Mouse (Mus musculus) frontal cortex, postnatal 36 days (tissue): ENCODE results near the gene Mapkapk3.

Experiments used
- DNase-seq, 2 experiments: peaks; one replicate each; pipeline ENCODE4 v3.0.0; 2022; ENCODE audit warnings: low spot score in 2 of 2

Gene Mapkapk3

DNA sequence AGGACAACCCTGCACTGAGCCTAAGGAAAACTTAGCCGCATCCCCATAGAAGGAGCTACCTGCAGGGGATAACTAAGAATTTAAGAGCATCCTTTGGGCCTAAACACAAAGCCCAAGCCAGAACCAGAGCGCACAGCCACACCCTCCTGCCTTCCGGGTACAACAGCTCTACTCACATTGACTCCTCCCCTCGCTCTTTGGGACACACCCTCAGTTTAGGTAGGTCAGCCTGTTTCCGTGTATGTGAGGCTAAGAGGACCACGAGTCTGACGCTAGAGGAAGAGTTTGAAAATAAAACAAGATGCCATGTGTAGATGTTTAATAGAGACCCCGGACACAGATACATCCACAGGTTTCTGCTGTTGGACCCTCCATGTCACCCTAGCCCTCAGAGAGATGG lies 966 bp downstream of the Mapkapk3 start:
- DNase-seq = no peak

DNA sequence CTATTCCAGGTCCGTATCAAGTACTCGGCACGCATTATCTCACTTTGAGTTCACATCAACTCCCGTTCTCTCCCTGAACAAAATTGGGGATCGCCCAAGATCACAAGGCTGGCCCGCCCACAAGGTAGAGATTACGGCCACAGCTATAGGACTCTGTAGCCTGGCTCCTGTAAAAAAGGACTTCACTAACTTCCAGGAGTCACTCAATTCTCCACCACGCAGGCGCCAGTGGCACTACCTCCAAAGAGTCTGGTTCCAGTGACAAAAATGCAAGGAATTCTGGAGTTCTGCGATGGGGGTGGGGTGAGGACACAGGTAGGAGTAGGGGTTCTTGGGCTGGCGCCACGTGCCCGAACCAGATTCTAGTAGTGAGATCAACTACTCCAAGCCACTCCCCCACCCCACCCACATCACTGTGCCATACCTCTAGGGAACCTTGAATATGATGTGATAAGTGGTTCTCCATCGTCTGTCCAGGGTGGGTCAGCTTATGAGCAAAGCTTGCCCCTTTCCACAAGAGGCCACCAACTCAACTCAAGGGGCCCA lies 1.5 kb downstream of the Mapkapk3 start:
- no peak for DNase-seq

DNA sequence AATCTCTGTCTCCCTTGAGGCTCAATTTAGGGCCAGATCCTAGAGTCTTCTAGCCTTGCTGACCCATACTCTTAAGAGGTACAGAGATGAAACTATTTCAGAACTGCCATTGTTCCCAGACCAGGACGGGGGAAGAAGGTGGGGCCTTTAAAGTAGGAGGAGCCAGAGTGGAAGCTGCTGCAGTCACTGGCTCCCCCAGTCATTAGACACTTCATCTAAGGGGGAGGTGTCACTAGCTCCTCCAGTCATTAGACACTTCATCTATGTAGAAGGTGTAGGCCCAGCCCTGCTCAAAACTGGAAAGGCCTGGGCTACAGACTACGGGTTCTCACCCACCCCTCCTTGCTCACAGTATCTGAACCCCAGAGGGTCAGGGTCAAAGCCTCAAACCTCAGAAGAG lies 2.4 kb downstream of the Mapkapk3 start:
- DNase-seq = no peak

DNA sequence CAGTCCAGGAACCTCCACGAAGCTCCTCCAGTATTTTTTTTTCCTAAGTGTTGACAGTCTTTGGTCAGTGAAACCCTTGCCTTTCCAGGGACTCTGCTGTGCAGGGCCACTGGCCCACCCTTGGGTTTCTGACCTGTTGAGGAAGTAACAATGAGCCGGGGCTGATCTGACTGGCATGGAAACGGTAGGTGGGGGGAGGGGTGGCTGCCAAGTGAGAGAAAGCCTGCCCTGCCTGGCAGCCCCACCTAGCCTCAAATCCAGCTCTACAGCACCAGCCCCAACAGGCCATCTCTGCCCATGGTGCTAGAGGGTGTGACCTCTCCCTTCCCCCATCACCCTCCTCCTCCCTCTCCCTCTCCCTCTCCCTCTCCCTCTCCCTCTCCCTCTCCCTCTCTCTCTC lies 4.7 kb downstream of the Mapkapk3 start:
- no peak for DNase-seq

DNA sequence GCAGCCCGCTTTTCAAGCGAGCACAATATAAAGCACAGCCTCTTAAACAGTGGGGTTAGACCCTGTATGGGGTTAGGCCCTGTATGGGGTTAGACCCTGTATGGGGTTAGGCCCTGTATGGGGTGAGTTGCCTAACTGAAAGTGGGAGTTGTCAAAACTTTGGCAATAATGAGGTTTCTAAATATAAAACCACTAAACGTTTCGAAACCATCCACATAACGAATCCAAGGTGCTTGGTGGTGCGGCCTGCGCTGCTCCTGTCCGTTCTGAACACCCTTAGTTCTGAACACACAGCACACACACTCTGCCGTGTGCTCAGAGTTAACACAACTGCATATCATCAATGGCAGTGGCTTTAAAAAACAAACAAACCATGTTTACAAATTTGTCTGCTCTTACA lies 6.7 kb downstream of the Mapkapk3 start:
- DNase-seq = no peak

DNA sequence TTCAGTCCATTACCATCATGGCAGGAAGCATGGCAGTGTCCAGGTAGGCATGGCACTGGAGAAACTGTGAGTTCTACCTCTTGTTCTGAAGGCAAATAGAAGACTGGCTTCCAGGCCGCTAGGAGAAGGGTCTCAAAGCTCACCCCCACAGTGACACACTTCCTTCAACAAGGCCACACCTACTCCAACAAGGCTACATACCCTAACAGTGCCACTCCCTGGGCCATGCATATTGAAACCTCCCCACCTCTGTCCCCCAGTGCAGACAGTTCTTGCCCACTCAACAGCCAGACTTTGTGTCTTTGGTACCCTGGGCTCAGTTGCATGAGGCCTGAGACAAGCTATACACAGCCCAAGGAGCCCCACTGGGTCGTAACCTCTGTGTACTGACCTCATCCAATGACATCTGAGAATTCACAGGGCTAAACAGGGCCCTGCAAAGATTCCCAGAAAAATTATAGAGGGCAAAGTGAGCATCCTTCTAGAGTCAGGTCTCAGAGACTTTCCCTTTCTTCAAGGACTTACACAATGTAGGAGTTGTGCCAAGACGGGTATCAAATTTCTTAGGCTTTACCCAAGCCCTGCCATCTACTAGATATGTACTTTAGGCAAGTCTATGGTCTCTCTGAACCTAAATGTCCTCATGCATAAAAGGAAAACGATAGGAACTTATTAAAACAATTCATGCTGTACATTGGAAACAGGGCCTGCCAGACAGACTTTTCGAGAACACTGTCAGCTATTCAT lies 8.3 kb downstream of the Mapkapk3 start:
- DNase-seq = no peak

DNA sequence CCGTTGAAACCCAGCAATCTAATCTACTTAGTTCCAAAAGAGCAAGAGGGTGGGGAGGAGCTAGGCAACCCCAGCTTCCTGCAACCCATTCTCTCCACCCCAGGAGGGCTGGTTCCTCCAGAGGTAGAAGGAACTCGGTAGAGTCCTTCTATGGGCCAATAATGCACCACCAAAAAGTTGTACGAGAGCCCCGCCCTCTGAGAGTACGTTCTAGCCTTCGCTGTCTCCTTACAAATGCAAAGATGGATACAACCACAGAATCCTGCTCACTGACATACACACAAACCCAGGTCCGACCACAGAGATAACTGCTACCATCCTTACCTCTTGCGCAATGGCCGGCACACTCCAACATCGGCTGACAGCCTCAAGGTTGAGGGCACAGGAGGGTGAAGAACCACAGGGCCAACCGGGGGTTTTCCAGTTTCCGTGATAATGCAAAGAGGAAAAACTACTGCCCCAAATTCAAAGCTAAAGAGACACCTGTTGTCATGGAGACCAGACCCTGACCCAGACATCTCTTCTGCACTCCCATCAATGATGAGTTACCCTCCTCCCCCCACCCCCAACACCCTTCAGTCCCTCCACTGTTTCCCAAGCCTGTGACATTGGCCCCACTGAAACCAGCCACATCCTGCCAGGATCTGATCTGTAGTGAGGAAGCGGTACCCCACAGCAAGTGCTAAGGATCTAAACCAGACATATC lies 9.2 kb downstream of the Mapkapk3 start:
- no peak for DNase-seq

DNA sequence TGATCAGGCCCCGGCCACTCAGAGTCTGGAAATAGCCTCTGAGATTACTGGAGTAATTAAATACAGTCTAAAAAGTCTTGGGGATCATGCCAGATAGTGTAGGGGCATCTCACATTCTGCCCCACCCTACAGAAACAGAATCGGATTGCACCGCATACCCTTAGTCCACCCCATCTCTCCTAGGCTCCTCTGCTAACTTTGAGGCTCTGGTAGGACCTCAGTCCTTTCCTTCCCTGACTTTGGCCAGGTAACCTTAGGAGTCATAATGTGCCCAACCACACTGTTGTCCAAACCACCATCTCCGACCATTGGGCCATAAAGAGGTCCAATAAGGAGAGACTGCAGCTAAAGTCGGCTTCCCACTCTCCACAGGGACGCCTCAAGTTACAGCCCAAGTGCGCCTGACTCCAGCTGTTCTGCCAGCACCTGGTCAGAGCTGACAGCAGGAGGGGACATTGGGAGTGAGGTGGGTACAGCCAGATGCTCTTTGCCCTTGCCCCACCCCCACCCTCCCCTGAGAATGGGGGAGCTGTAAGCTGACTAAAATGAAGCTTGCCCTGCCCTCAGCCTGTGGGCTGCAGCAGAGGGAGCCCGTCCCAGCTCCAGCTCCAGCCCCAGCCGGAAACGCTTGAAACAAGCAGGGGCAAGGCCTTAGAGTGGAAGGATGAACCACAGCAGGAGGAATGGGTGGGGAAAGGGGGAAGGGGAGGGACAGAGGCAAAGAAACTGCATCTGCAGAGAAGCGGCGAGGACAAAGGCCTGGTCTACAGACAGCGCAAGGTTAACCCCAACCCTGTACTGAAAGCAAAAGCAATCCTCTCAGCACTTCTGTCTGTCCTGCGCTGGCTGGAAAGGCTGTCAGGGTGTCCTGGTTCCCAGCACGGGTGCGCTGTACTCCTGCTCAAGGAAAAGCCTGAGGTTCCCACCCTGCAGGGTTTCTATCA lies 10.0 kb downstream of the Mapkapk3 start:
- DNase-seq = no peak

DNA sequence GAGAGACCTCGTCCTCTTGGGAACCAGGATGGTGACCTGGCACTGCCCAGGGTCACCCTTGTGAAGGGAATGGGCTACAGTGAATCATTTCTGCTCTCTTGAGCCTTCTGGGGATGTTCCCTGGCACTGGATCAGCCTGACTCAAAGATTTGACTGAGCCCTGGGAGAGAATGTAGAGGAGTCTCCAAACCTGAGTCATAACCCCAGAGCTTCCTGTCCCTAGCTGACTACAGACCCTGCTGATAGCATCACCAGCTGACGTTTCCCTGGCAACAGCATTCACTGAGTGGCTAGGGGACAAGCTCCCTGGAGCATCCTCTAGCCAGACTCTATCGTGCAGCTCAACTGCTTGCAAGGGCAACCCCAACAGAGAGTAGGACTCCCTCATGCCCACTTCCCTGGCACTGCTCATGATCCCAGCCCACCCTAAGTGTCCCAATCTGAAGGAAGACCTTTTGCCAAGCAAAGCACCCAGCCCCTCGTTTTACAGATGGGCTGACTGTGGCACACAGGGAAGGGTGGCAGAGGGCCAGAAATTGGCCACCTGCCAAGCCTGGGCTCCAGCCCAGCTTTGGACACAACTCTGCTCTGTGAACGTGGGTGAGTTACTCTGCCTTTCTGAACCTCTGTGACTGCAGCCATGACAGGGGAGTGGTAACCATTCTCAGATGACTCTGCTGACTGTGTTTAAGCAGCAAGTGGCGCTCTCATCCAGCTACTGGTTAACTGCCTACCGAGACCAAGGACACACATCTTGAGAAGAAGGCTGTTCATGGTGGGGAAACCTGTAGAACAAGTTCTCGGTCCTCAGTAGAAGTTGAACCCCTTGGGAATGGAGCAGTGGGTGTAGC lies 10.9 kb downstream of the Mapkapk3 start:
- no peak for DNase-seq

DNA sequence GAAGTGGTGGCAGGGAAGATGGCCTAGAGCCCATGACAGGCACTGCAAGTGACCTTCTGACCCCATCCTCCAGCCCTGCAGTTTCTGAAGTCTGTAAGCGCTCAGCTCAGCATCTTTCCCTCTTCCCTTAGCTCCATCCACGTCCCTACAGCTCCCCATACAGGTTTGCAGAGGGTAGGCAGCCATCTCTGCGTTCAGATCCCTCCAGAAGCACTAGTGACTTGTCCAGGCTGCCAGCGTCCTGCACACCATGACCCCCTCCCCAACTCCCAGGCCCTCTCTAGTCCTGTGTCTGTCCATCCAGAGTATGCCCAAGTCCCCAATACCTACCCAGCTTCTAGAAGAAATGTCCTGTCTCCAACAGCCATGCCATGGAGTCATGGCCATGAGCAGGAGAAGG lies 11.6 kb downstream of the Mapkapk3 start:
- DNase-seq = no peak

DNA sequence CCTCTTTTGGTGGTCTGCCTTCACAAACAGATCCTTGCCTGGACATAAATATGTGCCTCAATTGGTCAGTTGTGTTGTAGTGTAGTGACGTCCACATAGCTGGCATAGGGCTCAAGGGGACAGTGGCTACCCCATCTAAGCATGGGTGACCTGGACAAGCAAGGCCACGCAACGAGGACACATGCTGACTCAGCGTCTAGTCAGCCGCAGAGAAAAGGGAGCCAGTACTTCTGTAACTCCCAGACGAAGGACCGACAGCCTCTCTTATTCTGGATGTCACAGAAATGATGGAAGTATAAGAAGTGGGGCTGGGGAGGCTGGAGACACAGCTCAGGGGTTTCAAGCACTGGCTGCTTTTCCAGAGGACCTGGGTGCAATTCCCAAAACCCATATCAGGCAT lies 12.1 kb downstream of the Mapkapk3 start:
- DNase-seq = no peak

DNA sequence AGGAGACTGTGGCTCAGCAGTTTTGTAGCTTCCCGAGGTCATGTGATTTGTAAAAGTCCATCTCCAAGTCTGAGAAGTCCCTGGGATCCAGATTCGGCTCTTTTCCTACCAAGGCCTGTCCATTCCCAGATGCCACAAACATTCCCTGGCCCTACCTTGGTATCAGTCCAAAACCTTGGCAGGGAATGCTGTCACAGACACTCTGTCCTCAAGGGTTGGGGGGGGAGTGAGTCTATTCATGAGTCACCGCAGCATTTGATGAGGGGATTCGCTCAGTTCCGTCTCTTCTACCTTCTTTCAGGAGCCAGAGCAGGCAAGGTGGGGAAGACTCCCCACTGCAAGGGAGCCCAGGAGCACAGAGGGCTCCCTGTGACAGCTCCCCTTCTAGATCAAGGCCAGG lies 14.0 kb downstream of the Mapkapk3 start:
- no peak for DNase-seq

DNA sequence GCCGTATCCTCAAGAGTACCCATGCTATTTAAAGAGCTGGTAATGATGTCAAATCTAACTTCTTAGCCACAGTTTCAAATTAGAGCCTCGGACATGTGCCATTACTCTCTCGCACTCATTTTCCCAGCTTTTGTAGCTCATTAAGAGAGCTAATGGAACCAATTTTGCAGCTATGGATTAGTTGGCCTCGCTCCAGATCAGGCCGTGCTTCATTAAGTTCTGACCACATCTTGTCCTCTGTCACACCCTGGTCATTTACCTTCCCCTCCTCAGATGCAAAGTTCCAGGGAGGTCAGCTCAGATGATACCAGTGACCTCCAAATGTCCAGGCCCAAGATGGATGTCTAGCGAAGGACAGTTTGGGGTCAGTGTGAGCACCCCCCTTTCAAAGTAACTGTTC lies 14.9 kb downstream of the Mapkapk3 start:
- no peak for DNase-seq

DNA sequence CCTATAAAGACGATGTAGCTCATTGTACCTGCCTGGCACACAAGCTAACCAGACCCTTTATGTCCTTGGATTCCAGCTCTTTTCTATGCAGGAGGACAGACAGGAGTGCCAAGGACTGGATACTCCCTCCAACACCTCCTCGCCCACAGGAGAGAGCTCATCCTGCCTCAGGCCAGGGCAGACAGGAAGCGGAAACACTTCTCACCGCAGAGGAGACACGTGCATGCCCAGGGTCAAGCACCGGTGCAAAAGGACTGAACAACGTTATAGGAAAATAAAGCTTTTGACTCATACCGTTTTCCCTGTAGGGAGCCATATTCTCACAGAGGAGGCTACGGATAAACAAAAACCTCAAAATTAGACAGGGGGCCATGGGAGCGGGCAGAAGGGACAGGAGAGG lies 16.5 kb downstream of the Mapkapk3 start:
- DNase-seq = no peak

DNA sequence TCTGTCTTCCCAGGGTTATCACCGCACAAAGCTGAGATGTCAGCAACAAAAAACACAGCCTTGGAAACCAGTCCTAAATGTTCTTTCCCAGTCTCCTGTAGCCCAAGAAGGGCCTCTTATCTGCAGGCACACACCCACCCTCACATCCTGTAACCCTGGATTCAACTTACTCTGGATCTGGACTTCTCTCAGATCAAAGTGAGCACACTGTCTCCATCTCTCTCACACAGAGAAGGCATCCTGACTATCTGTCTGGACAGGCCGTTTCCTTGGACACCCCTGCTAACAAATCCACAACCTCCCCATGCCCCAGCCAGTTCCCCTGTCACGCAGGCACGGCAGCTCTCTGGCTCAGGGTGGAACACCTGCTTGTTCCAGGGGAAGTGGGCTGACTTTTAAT lies 17.4 kb downstream of the Mapkapk3 start:
- no peak for DNase-seq

DNA sequence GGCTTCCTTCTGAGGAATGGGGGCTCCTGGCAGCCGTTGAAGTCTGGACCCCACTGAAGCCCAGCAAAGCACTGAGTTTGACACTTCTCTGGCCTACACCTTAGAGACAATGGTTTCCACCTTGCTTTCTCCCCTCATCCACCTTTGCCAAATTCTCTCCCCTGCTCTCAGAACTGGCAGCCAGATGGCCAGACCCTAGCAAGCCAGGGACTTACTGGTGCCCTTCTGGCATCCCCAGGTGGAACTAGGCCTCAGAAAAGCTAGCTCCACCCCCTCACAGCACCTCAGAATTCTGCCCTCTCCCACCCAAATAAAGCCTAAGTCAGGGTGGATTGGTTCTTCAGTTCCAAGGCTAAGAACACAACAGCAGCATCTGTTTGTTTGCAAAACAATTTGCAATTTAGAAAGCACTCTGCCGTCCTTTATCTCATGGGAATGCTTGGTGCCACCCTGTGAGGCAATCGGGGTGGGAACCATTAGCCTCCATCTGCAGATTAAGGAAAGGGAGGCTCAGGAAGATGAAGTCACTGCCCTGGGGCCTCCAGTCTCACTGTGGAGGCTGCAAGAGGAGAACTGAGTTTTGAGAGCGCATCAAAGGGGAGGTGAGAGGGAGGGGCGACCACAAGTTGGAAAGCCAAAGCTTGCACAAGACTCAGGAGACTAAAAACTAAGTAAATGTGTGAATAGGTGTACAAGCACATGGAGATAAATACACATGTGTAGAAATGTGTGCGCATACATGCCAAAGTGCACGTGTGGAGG lies 18.3 kb downstream of the Mapkapk3 start:
- no peak for DNase-seq

DNA sequence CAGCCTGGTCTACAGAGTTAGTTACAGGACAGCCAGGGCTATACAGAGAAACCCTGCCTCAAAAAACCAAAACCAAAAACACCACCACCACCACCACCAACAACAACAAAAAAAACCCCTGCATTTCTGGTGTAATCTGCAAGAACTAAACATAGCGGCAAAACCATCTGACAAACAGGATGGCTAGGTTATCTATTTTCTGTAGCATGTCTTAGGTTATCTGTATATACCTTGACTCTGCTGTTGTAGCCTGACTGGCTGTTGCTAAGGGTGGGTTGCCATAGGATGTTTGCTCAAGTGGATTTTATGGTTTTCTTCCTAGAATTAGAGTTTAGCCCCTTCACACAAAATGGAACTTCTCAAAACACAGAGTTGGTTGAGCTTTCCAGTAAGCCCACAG lies 19.9 kb downstream of the Mapkapk3 start:
- no peak for DNase-seq

DNA sequence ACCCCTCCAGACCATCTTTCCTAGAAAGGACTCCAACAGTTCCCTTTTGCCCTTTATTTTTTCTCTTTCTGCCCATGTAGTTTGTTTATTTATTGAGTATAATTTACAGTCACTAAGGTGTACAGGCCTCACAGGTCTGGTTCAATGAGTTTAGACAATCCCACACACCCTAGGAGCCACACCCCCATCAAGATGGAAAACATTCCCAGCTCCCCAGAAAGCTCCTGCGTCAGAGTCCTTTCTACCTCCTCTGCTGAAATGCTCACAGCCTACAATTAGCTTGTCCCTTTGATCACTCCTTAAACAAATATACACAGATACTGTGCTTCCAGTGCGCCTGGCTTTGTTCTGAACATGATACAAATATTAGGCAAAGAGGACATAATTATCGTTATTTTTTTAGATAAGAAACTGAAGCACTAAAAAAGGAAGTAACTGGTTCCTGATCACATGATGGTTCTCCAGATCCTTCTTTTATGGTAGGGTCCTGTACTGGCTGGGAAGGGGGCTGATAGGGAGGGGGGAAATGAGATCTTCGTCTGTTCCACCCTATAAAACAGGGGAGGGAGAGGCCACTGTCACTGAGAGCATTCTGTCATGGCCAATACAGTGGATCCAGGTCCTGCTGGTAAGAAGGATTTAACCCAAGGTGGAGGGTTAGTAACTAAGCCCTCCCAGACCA lies 21.8 kb downstream of the Mapkapk3 start:
- no peak for DNase-seq

DNA sequence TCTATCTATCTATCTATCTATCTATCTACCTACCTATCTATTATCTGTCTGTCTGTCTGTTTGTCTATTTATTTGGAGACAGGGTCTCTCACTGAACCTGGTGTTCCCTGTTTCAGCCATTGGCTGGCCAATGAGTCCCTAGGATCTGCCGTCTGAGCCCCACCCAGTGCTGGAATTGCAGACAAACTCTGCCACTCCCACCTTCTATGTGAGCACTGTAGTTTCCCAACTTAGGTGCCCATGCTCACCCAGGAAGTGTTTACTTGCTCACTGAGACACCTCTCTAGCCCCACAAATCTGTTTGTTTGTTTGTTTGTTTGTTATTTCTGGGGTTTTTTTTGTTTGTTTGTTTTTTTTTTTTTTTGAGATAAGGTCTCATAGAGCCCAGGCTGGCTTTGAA lies 22.6 kb downstream of the Mapkapk3 start:
- DNase-seq = no peak

DNA sequence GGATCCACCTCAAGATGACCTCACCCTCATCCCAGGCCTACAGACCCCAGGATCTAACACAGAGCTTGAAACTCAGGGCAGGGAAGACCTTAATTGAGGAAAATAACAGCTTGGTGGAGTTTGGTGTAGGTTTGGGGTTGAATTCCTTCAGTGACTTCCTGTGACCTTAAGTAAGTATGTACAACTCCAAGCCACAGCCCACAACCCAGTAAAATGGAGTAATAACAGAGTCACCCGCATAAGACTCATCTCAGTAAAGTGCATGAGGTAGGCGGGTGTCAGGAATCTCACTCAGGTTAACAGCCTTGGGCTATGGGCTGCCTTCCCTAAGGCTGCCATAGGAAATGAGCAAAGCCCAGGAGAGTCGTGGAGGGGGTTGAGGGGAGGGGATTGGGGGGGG lies 24.9 kb downstream of the Mapkapk3 start:
- no peak for DNase-seq
